Mouse (Mus musculus) midbrain, embryonic 16.5 days (tissue): ENCODE results near the gene Ilkap. TPM values are rescaled to one million over a fixed set of nuclear protein-coding genes. Genes with fewer than 3 reads are reported as not detected.

ENCODE experiments used
- ATAC-seq: fragments of 200-750 bp; cut with Nextera tagmentation; 2 replicates; pipeline ENCODE4 v1.8.0; 2017; ENCODE audit warnings: moderate TSS enrichment
- H3K27ac ChIP-seq: fragments of 300-500 bp; sonication (generic); 2 replicates; pipeline ENCODE4 v1.5.1; 2014; ENCODE audit warnings: mild to moderate bottlenecking, low read length, mixed read lengths
- H3K27me3 ChIP-seq: fragments of 300-500 bp; sonication (generic); 2 replicates; pipeline ENCODE4 v1.6.1; 2014; ENCODE audit warnings: low read depth, low read length, mixed read lengths; ENCODE audit not compliant: control insufficient read depth, insufficient read depth
- H3K36me3 ChIP-seq: fragments of 300-500 bp; sonication (generic); 2 replicates; pipeline ENCODE4 v1.6.1; 2014; ENCODE audit warnings: mild to moderate bottlenecking, low read length, moderate library complexity, mixed read lengths; ENCODE audit not compliant: control insufficient read depth, insufficient read depth
- H3K4me1 ChIP-seq: fragments of 300-500 bp; sonication (generic); 2 replicates; pipeline ENCODE4 v1.6.1; 2014; ENCODE audit warnings: mild to moderate bottlenecking, low read length, mixed read lengths; ENCODE audit not compliant: control insufficient read depth, insufficient read depth
- H3K4me2 ChIP-seq: fragments of 300-500 bp; sonication (generic); 2 replicates; pipeline ENCODE4 v1.6.1; 2014; ENCODE audit warnings: mild to moderate bottlenecking, low read length, mixed read lengths
- H3K4me3 ChIP-seq: fragments of 300-500 bp; sonication (generic); 2 replicates; pipeline ENCODE4 v1.5.1; 2014; ENCODE audit warnings: low read depth, mild to moderate bottlenecking, low read length, moderate library complexity, mixed read lengths
- H3K9ac ChIP-seq: fragments of 300-500 bp; sonication (generic); 2 replicates; pipeline ENCODE4 v1.6.1; 2014; ENCODE audit warnings: low read depth, low read length, mixed read lengths
- H3K9me3 ChIP-seq: fragments of 300-500 bp; sonication (generic); replicated peaks from 2 replicates; pipeline ENCODE4 v1.6.1; 2014; ENCODE audit warnings: mild to moderate bottlenecking, low read length, mixed read lengths; ENCODE audit not compliant: control insufficient read depth, poor library complexity, severe bottlenecking
- WGBS: fragments of 180-500 bp; shearing (Covaris S2); extraction: QIAGEN DNeasy Blood & Tissue Kit; methylation state at CpG from one replicate; pipeline ENCODE4 v1.1.7; 2014; 5-methylcytosine and 5-hydroxymethylcytosine counted together
- polyA plus RNA-seq: library from polyadenylated mRNA; unstranded; fragments of >200 nt; fragmentation: Nextera tagmentation; extraction: Ambion mirVana; gene quantifications from 2 replicates; pipeline ENCODE4 v1.2.1, GENCODE M21; 2015

The Ilkap gene
- 141 and 143 TPM in 2 replicates for polyA plus RNA-seq

DNA sequence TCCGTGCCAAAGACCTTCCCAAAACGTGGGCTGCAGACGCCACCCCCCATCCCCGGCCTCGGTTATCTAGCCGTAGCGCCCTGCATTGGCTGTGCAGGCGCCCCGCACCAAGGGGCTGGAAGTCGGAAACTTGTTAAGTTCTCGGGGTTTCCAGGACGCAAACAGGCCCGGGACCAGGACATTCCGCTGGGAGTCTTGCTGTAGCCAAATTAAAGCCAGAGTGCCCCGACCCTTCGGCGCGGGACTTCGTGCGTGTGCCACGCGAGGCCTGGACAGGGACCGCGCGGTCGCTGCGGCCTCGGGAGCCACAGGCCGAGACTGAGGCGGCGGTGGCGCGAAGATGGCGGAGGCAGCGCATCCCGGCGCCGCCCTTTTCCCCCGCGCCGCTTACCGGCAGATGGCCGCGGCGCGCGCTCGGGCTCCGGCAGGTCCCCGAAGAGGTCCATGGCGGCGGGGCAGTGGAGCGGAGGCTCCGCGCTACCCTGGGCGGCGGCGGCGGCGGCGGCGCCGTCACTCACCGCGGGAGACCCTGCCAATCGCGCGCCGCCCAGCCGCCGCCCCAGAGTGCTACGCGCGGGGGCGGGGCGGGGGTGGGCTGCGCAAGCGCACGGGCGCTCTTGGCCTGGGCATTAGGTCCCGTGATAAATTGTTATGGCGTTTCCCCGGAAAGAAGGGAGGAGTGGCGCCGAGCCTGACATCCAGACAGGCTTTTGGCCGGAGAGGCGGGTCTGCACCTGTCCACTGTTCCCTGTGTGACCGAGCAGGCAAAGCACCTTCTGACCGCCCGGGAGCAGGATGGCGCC, at the start of gene Ilkap:
Ilkap (minus strand) TSS at position 556 of the 803 bp plus-strand sequence.
- peak within 1 kb of the TSS; percentile 94 for H3K27ac ChIP-seq
- H3K36me3 ChIP-seq: no peaks in the 10 kb centered on the region
- ATAC-seq: peak; percentile 96
- H3K9ac ChIP-seq: peak within 1 kb of the TSS; percentile 88
- WGBS: under 1% methylated on average over 83 of the region's 91 CpGs
- peaks cover 25% of the 10 kb centered on the region for H3K4me1 ChIP-seq
- no peaks in the 10 kb centered on the region for H3K27me3 ChIP-seq
- H3K4me3 ChIP-seq: peak within 1 kb of the TSS; percentile 93
- no peaks in the 10 kb centered on the region for H3K9me3 ChIP-seq
- H3K4me2 ChIP-seq: peak within 1 kb of the TSS; percentile 80

DNA sequence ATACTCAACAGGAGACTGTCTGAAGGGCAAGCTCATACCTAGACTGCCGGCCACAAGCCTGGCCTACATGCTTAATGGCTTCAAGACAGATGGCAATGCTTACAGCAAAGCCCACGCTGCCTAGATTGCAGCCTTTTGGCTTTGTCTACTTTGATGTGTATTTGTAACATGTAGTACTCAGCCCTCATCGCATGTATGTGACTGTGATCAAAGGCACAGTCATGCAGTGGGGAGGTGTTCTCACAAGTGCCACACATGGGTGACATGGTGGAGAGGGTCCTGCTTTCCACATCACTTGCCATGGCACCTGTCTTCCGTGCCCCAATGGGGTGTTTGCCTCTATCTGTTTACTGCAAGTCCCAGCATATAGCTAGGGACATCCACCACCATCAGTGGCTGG, 47.9 kb upstream of the Ilkap start:
- ATAC-seq: no peak
- Histone ChIP-seq H3K27ac (no peak overlapping the region), H3K9me3 (no peaks in the 10 kb centered on the region), H3K27me3 (no peaks in the 10 kb centered on the region), H3K36me3 (peaks cover 36% of the 10 kb centered on the region), H3K4me3 (no peak overlapping the region), H3K9ac (no peak overlapping the region), H3K4me2 (no peak overlapping the region), H3K4me1 (no peaks in the 10 kb centered on the region)
- 94% methylated on average over 4 of the region's 4 CpGs for WGBS

DNA sequence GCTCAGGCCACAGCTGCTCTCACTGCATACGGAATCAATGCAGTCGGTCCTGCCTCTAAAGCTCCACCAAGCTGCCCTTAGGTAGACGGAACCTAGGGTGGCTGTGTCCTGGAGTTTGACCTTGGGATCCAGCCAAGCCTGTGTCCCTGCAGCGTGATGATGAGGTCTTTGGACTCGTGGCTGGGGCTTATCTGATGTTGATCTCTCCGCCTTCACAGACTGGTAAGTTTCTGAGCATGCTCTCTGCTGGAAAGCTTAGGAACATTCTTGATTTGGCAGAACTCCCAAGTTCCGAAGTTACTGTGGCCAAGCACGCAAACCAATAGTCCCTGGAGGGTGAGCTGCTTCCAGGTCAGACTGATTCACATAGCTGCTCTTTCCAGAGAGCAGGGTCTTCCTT, 47.4 kb upstream of the Ilkap start:
- no peaks in the 10 kb centered on the region for H3K9me3 ChIP-seq
- peaks cover 36% of the 10 kb centered on the region for H3K36me3 ChIP-seq
- no peak for ATAC-seq
- H3K4me3 ChIP-seq: no peak overlapping the region
- no peak overlapping the region for H3K9ac ChIP-seq
- WGBS: 84% methylated on average over 8 of the region's 8 CpGs
- no peaks in the 10 kb centered on the region for H3K27me3 ChIP-seq
- no peak overlapping the region for H3K27ac ChIP-seq
- no peaks in the 10 kb centered on the region for H3K4me1 ChIP-seq
- no peak overlapping the region for H3K4me2 ChIP-seq

DNA sequence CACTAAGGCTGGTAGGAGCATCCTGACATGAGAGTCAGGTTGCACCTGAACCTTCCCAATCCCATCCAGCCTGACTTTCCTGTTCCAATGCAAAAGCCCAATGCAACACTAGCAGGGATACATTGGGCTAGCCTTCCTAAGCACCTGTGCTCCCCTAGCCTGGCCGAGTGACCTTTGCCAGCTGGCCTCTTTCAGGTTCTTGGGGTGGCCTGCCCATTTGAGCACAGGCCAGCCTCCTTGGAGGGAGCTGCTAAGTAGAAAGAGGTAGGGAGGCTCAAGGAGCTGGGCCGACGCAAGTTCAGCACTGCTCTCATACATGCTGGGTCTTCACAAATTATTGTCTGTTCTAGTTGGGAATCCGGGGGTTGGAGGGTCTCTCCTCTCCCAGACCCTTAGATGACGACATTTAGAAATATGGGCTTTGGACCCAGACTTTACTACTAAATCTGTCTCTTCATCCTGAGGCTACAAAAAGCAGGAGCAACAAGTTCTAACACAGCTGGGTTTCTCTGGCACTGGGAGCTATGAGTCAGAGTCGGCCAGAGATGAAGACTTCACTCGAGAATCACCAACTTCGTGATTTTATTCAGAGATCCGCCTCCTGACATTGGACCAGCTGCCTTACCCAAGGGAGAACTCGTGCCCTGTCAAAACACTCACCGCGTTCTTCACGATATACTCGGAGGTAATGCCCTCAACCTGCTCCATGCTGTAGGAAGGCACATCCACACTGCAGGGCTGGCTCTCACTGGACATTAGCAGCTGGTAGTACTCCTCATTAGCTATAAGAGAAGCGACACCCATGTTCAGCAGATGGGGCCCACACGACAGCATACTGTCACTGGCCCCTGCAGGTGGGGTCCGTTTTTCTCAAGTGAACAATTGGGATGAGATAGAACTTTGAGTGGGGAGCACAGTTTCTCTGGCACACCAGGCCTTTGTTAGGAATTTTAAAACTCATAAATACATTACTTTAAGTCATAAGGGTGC, 46.5 kb upstream of the Ilkap start:
- Histone ChIP-seq H3K36me3 (peaks cover 38% of the 10 kb centered on the region), H3K27me3 (no peaks in the 10 kb centered on the region), H3K27ac (no peak overlapping the region), H3K9ac (no peak overlapping the region), H3K9me3 (no peaks in the 10 kb centered on the region), H3K4me2 (no peak overlapping the region), H3K4me1 (no peaks in the 10 kb centered on the region), H3K4me3 (no peak overlapping the region)
- WGBS: 93% methylated on average over 17 of the region's 17 CpGs
- no peak for ATAC-seq

DNA sequence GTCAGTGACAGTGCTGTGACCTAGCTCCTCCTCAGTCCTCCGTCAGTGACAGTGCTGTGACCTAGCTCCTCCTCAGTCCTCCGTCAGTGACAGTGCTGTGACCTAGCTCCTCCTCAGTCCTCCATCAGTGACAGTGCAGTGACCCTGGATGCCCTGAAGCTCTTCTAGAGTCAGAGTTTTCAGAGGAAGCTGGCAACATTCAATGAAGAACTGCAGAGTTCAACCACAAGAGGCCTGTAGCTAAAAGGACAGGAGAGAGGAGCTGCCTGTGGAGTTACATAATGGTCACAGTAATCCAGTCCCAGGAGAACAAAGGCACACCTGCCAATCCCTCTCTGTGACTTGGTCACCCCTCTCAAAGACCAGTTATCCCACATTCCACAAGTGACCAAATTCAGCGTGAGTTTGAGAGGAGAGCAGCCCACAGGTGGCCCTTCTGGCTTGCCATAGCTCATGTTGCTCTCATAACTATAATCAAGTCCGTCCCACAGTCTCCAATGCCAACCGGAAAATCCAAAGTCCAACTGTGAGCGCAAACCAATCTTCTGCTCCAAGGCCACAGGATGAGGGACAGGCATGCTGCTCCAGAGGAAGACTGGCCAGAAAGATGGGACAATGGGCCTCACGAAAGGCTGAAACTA, 43.9 kb upstream of the Ilkap start:
- Histone ChIP-seq H3K9me3 (no peaks in the 10 kb centered on the region), H3K36me3 (peaks cover 30% of the 10 kb centered on the region), H3K9ac (no peak overlapping the region), H3K4me3 (no peak overlapping the region), H3K4me2 (no peak overlapping the region), H3K4me1 (no peaks in the 10 kb centered on the region), H3K27me3 (no peaks in the 10 kb centered on the region), H3K27ac (no peak overlapping the region)
- ATAC-seq: no peak
- 56% methylated on average over 6 of the region's 7 CpGs for whole genome bisulfite sequencing

DNA sequence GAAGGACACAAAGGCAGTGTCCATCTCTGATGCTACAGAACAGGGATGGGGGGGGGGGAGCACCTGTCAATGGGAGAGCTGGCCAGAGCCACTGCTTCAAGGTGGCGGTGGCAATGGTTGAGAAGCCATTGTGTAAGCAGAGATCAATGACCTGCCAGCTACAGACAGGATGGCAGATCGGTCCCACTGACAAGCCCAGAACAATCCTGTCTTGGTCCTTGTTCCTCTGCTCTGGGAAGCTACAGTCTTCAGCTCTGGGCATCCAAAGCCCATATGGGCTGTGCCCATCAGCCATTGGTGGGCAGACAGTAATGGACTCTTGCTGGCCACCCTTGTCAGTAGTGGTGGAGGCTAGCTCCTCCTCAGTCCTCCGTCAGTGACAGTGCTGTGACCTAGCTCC, 43.2 kb upstream of the Ilkap start:
- ATAC-seq: no peak
- WGBS: 100% methylated on average over 3 of the region's 3 CpGs
- H3K36me3 ChIP-seq: peaks cover 26% of the 10 kb centered on the region
- no peak overlapping the region for H3K4me3 ChIP-seq
- no peak overlapping the region for H3K4me2 ChIP-seq
- no peaks in the 10 kb centered on the region for H3K9me3 ChIP-seq
- H3K27me3 ChIP-seq: no peaks in the 10 kb centered on the region
- H3K27ac ChIP-seq: no peak overlapping the region
- no peaks in the 10 kb centered on the region for H3K4me1 ChIP-seq
- H3K9ac ChIP-seq: no peak overlapping the region

DNA sequence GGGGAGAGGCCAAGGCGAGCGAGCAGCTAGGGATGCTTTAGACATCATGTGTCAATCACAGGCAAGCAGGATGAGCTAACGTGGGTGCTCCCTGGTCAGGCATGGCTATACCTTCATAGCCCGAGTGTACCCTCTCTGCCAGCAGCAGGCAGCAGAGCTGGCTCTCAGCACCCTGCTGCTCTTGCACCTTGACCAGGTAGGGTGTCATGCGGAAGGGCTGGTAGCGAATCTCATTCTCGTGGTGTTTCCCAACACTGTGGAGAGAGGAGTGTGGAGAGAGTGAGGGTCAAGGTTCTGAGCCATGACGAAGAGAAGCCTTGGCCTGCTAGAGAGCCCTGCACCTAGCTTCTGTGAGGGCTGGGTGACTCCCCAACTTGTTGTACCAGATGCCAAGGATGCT, 41.2 kb upstream of the Ilkap start:
- peaks cover 17% of the 10 kb centered on the region for H3K36me3 ChIP-seq
- H3K27ac ChIP-seq: no peak overlapping the region
- WGBS: 88% methylated on average over 8 of the region's 8 CpGs
- H3K4me3 ChIP-seq: no peak overlapping the region
- no peaks in the 10 kb centered on the region for H3K9me3 ChIP-seq
- no peak for ATAC-seq
- no peaks in the 10 kb centered on the region for H3K4me1 ChIP-seq
- H3K4me2 ChIP-seq: no peak overlapping the region
- no peak overlapping the region for H3K9ac ChIP-seq
- no peaks in the 10 kb centered on the region for H3K27me3 ChIP-seq

DNA sequence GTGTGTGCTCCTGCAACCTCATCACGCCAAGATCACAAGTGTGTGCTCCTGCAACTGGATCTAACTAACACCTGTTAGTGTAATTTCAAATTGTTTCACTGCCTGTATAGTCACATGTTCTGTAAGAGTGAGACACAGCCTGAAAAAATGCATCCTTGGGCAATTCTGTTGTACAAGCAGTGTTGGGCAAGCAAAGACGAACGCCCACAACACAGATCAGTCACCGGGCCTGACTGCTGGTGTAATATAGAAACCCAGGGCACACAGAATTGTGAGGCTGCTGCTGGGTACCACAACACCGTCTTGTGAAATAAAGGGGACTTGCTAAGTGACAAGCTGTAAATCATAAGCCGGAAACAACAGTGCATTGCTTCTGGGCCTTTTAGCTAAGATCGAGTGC, 39.0 kb upstream of the Ilkap start:
- Histone ChIP-seq H3K4me1 (no peaks in the 10 kb centered on the region), H3K9ac (no peak overlapping the region), H3K27ac (no peak overlapping the region), H3K4me2 (no peak overlapping the region), H3K9me3 (no peaks in the 10 kb centered on the region), H3K4me3 (no peak overlapping the region), H3K27me3 (no peaks in the 10 kb centered on the region), H3K36me3 (peaks cover 20% of the 10 kb centered on the region)
- ATAC-seq: no peak
- 97% methylated on average over 7 of the region's 7 CpGs for WGBS
